Mouse (Mus musculus) frontal cortex, postnatal 14 days (tissue): ENCODE data around the gene Abcb10.

Source experiments
- DNase-seq, 2 experiments: peaks; one replicate each; pipeline ENCODE4 v3.0.0; 2022; ENCODE audit warnings: low spot score in 2 of 2

Gene Abcb10

DNA sequence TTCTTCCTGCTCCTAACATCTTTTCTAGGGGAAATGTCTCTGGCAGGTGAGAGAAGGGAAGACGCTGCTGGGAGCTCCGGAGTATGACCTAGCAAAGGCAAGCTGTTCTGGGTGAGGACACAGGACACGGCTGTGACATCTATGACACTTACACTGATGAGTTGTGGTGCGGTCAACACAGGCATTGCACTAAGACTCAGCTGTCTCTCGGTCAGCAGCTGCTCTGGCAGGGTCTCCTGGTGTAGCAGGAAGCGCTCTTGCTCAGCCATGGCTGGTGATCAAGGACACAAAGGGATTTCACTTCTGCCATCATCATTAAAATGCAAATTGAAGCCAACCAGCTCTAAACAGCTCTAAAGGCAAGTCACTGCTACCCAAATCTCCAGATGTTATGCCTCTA, 75.3 kb downstream of the Abcb10 start:
- no peak for DNase-seq

DNA sequence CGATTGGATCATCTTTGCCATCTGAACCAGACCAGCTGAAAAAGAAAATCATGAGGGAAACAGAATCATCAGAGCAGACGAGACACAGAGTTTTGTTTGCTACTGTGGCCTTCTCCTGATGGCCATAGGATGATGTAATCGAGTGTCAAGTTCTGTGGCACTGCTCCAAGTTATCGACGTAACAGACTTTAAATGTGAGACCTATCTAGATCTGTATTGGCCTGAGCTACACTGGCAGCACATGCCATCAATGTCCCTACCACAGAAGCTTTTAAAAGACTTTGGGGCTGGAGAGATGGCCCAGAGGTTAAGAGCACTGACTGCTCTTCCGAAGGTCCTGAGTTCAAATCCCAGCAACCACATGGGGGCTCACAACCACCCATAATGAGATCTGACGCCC, 80.3 kb downstream of the Abcb10 start:
- no peak for DNase-seq
